Mouse (Mus musculus) layer of hippocampus, adult 2 months (tissue): Measurements from ENCODE around the gene Urgcp. TPM values are rescaled to one million over a fixed set of nuclear protein-coding genes. Genes with fewer than 3 reads are reported as not detected.

ENCODE experiments used
- DNase-seq, 2 experiments: peaks; one replicate each; pipeline ENCODE4 v3.0.0; 2022; ENCODE audit warnings: low spot score in 2 of 2
- H3K27ac ChIP-seq: fragments of 200-600 bp; 2 replicates; pipeline ENCODE4 v1.8.1; 2022
- H3K4me3 ChIP-seq: fragments of 200-600 bp; 2 replicates; pipeline ENCODE4 v1.8.1; 2022; ENCODE audit warnings: mild to moderate bottlenecking
- CTCF ChIP-seq: fragments of 200-600 bp; conservative IDR thresholded peaks from 2 replicates; pipeline ENCODE4 v1.8.1; 2022; ENCODE audit warnings: antibody characterized with exemption, mild to moderate bottlenecking, moderate library complexity
- total RNA-seq, 2 experiments: library from RNA; stranded (reverse); gene quantifications; 2 replicates each; pipeline ENCODE4 v1.2.3; 2021

Gene Urgcp
- total RNA-seq, 2 experiments from 2014 or later = 65.3 to 67.2 TPM

GRCm38 (mm10) chr11:5718611-5719354 lies 43.4 kb downstream of the Urgcp start:
- Histone ChIP-seq H3K27ac (no peak overlapping the region), H3K4me3 (no peak overlapping the region)
- TF ChIP-seq CTCF = no peak
- no peak for DNase-seq

- no peak for DNase-seq
- TF ChIP-seq CTCF = no peak
- Histone ChIP-seq H3K27ac (no peak overlapping the region), H3K4me3 (no peak overlapping the region)
These were observed 45.1 kb downstream of the Urgcp start for GRCm38 (mm10) chr11:5716938-5717705.

DNA sequence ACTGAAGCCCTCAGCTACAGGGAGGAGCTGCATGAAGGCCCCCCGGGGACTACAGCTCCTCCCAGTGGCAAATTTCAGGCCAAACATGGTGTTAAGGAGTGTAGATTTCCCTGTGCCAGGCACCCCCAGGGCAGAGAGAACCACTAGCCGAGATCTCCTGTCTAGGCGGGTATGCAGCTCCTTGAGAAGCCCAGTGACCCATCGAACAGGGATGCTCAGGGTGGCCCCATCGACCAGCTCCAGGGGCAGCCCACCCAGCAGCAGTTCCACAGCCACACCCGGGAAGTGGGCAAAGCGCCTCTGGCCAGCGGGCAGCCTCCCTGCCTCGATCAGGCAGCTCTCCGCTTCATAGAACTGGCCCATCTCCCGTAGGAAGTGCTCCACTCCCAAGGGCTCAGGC lies 45.9 kb downstream of the Urgcp start:
- Histone ChIP-seq H3K27ac (no peak overlapping the region), H3K4me3 (no peak overlapping the region)
- DNase-seq = no peak
- no peak for TF ChIP-seq CTCF

DNA sequence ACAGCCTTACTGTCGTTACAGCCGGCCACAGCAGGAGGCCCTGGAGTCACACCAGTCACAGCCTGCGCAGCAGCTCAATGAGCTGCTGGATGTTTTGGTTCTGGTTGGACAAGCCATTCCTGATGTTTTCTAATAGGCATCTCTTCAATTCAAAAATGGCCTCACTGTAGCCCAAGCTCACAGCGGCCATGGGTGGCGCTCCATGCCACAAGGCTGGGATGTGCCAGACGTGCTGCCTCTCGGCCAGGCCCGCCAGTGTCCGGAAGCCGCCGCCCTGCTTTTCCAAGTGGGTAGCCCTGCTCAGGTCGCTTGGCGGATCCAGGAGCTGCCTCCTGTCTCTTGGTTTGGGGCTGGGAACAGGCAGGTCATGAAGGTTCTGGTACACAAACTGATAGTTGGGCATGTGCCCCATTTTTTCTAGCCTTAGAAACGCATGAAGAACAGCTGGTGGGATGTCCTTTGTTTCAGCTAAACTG lies 46.5 kb downstream of the Urgcp start, which contains the start of gene Mrps24:
Gene Mrps24 (minus strand): TSS at position 51 of the 476 bp plus-strand sequence.
- no peak within 1 kb of the TSS for H3K4me3 ChIP-seq
- DNase-seq = no peak
- no peak within 1 kb of the TSS for H3K27ac ChIP-seq
- no peak for TF ChIP-seq CTCF

DNA sequence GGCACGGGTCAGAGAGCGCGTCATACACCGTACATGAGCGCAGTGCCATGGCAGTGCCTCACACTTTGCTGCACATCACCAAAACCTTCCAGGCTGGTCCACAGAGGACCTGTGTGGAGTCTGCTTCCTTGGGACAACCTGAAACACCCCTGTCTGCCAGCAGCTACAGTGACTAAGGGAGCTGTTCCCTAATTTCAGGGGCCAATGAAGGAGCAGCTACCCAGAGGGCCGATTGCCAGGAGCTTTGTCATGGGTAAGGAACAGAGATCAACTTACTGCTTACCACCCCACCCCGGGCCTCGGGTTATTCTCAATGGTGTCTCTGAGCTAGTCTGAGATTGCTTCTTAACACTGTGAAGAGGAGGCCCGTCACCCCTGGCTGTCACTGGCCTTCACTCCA lies 47.0 kb downstream of the Urgcp start:
- no peak for TF ChIP-seq CTCF
- Histone ChIP-seq H3K4me3 (no peak overlapping the region), H3K27ac (no peak overlapping the region)
- DNase-seq = no peak

GRCm38 (mm10) chr11:5707530-5708353 lies 54.4 kb downstream of the Urgcp start:
- peak; percentile 78 to 87 for DNase-seq
- TF ChIP-seq CTCF = peak; percentile 18; the same call in 1 of the 2 replicates
- H3K27ac ChIP-seq = peak overlapping the region; percentile 93

DNA sequence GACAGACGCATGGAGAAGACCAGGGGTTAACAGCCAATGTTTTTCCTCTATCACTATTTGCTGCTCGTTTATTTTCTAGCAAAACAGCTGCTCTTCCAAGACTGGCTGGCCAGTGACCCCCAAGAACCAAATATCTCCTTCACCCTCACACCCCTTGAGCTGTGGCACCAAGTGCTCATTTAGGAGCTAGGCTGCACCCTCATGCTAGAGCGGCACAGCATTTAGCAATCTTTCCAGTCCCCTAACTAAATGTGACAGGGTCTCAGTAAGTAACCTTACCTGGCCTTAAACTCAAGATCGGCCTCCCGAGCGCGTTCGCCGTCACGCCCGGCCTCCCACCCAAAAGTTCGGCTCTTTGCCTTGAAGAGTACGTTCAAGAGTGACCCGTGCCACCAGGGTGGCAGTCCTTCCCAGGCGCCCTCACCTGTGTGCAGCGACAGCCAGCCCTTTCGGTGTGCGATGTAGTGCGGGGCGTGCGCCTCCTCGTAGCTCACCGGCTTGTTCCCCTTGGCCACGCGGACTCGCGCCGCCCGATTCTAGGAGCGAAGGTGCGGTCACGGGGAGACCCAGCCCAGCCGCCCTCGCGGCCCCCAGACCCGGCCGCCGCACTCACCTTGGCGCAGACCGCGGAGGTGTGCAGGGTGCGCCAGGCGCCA lies 55.2 kb downstream of the Urgcp start:
- no peak for TF ChIP-seq CTCF
- H3K4me3 ChIP-seq = peak overlapping the region; percentile 99
- DNase-seq = no peak
- peak overlapping the region; percentile 93 for H3K27ac ChIP-seq

More at GRCm38 (mm10) chr11:5707530-5708353, 54.4 kb downstream of the Urgcp start:
- H3K4me3 ChIP-seq = peak overlapping the region; percentile 99

DNA sequence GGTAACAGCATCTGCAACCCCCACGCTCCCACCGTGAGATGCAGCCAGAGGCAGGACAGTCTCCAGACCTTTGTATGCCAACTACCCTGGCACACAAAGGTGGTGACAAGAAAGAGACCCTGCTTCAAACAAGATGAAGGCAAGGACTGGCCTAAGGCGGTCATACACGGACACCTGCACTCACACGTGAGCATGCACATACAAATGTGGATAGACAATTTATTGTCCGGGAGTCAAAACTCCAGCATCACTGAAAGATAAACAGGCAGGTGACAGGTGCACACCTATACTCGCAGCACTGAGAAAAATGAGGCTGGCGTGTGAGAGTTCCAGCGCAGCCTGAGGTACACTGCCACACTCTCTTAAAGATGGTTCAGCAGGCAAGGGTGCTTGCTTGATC lies 56.2 kb downstream of the Urgcp start:
- DNase-seq = no peak
- Histone ChIP-seq H3K4me3 (peak overlapping the region; percentile 99), H3K27ac (no peak overlapping the region)
- no peak for TF ChIP-seq CTCF

DNA sequence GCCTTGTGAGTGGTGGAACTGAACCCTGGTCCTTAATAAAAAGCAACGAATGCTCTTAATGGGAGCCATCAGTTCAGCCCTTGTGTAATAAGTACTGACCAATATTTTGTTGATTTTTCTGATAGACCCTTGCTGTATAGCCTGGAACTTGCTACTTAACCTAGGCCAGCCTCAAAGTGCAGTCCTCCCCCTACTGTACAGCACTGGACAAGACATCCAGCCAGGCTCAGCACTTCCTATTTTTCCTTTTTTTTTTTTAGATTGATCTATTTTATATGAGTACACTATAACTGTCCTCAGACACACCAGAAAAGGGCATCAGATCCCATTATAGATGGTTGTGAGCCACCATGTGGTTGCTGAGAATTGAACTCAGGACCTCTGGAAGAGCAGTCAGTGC lies 58.8 kb downstream of the Urgcp start:
- Histone ChIP-seq H3K27ac (no peak overlapping the region), H3K4me3 (no peak overlapping the region)
- no peak for DNase-seq
- TF ChIP-seq CTCF = no peak

GRCm38 (mm10) chr11:5702957-5703332 lies 59.2 kb downstream of the Urgcp start:
- Histone ChIP-seq H3K4me3 (no peak overlapping the region), H3K27ac (no peak overlapping the region)
- TF ChIP-seq CTCF = no peak
- DNase-seq = no peak

GRCm38 (mm10) chr11:5702271-5702956 lies 59.8 kb downstream of the Urgcp start:
- Histone ChIP-seq H3K4me3 (no peak overlapping the region), H3K27ac (no peak overlapping the region)
- TF ChIP-seq CTCF = no peak
- no peak for DNase-seq

DNA sequence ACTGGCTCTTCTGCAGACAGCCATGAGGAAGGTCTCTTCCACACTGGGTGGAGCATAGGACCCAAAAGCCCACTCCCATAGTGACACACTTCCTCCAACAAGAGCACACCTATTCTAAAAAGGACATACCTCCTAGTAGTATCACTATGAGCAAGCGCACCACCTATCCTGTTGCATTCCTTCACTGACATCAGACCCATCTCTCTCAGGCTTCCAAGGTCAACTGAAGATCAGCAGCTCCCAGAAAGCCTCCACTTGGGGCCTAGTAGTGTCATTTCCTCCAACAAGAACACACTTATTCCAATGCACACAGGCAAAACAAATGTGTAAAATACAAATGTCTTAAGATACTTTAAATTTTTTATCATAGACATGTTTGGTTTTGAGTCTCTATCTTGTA lies 60.4 kb downstream of the Urgcp start:
- no peak for TF ChIP-seq CTCF
- DNase-seq = no peak
- Histone ChIP-seq H3K4me3 (no peak overlapping the region), H3K27ac (no peak overlapping the region)
